Mouse (Mus musculus) forebrain, embryonic 15.5 days (tissue): ENCODE results near the gene Cop1. TPM values are rescaled to one million over a fixed set of nuclear protein-coding genes. Genes with fewer than 3 reads are reported as not detected.

ENCODE experiments used
- ATAC-seq: fragments of 200-750 bp; cut with Nextera tagmentation; replicated peaks from 2 replicates; pipeline ENCODE4 v1.8.0; 2017; ENCODE audit warnings: mild to moderate bottlenecking, moderate TSS enrichment, moderate library complexity
- H3K27ac ChIP-seq: fragments of 300-500 bp; sonication (generic); replicated peaks from 2 replicates; pipeline ENCODE4 v1.5.1; 2015; ENCODE audit warnings: mild to moderate bottlenecking, inconsistent platforms
- H3K27me3 ChIP-seq: fragments of 300-500 bp; sonication (generic); 2 replicates; pipeline ENCODE4 v1.6.1; 2015; ENCODE audit warnings: inconsistent platforms
- H3K36me3 ChIP-seq: fragments of 300-500 bp; sonication (generic); 2 replicates; pipeline ENCODE4 v1.6.1; 2015; ENCODE audit warnings: mild to moderate bottlenecking, inconsistent platforms
- H3K4me1 ChIP-seq: fragments of 300-500 bp; sonication (generic); 2 replicates; pipeline ENCODE4 v1.6.1; 2015; ENCODE audit warnings: inconsistent platforms
- H3K4me2 ChIP-seq: fragments of 300-500 bp; sonication (generic); replicated peaks from 2 replicates; pipeline ENCODE4 v1.6.1; 2015; ENCODE audit warnings: mild to moderate bottlenecking, inconsistent platforms
- H3K4me3 ChIP-seq: fragments of 300-500 bp; sonication (generic); 2 replicates; pipeline ENCODE4 v1.5.1; 2015; ENCODE audit warnings: mild to moderate bottlenecking, inconsistent platforms
- H3K9ac ChIP-seq: fragments of 300-500 bp; sonication (generic); replicated peaks from 2 replicates; pipeline ENCODE4 v1.6.1; 2015; ENCODE audit warnings: mild to moderate bottlenecking, inconsistent platforms
- H3K9me3 ChIP-seq: fragments of 300-500 bp; sonication (generic); 2 replicates; pipeline ENCODE4 v1.6.1; 2016; ENCODE audit warnings: inconsistent platforms
- WGBS: fragments of 180-500 bp; shearing (Covaris S2); methylation state at CpG from one replicate; pipeline ENCODE4 v1.1.7; 2015; ENCODE audit warnings: mixed read lengths; 5-methylcytosine and 5-hydroxymethylcytosine counted together
- polyA plus RNA-seq: library from polyadenylated mRNA; unstranded; fragments of >200 nt; fragmentation: Nextera tagmentation; extraction: Ambion mirVana; gene quantifications from 2 replicates; pipeline ENCODE4 v1.2.1, GENCODE M21; 2015

The Cop1 gene
- polyA plus RNA-seq, 1 experiment from 2014 or later = 97.0 TPM

GRCm38 (mm10) chr1:159301418-159302082 lies 69.4 kb downstream of the Cop1 start:
- no peak for ATAC-seq
- Histone ChIP-seq H3K27me3 (no peaks in the 10 kb centered on the region), H3K36me3 (no peaks in the 10 kb centered on the region), H3K4me2 (no peak overlapping the region), H3K27ac (no peak overlapping the region), H3K4me1 (no peaks in the 10 kb centered on the region), H3K4me3 (no peak overlapping the region), H3K9me3 (no peaks in the 10 kb centered on the region), H3K9ac (no peak overlapping the region)
- WGBS = 96% methylated on average over 7 of the region's 7 CpGs

- Histone ChIP-seq H3K4me3 (no peak overlapping the region), H3K4me1 (no peaks in the 10 kb centered on the region), H3K27ac (no peak overlapping the region), H3K4me2 (no peak overlapping the region), H3K9me3 (no peaks in the 10 kb centered on the region), H3K27me3 (no peaks in the 10 kb centered on the region), H3K9ac (no peak overlapping the region), H3K36me3 (0 out of 2 replicates have a peak, but pooled peaks cover 9% of the 10 kb centered on the region)
- whole genome bisulfite sequencing = 76% methylated on average over 2 of the region's 2 CpGs
- ATAC-seq = no peak
These were observed 81.5 kb downstream of the Cop1 start for GRCm38 (mm10) chr1:159313625-159314024.

DNA sequence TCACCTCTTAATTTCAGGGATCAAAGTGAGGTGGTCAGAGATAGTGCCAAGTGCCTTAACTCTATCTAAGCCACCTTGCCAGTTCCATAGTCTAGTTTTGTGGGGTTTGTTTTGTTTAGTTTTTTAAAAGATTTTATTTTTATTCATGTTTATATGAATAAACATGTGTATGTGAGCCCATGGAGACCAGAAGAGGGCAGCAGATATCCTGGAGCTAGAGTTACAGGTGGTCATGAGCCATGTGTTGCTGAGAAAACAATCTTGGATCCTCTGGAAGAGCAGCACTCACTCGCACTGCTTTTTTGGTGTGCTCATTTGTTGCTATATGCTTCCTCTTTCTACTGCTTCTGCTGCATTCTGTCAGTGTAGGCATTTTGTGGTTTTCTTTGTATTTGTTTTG lies 90.5 kb downstream of the Cop1 start:
- Histone ChIP-seq H3K4me3 (no peak overlapping the region), H3K4me1 (peaks cover 3% of the 10 kb centered on the region; the same call in 1 of the 2 replicates), H3K9me3 (no peaks in the 10 kb centered on the region), H3K36me3 (peaks cover 7% of the 10 kb centered on the region), H3K27ac (no peak overlapping the region), H3K9ac (no peak overlapping the region), H3K27me3 (no peaks in the 10 kb centered on the region), H3K4me2 (no peak overlapping the region)
- ATAC-seq = no peak
- 81% methylated on average over 1 of the region's 1 CpGs for WGBS

DNA sequence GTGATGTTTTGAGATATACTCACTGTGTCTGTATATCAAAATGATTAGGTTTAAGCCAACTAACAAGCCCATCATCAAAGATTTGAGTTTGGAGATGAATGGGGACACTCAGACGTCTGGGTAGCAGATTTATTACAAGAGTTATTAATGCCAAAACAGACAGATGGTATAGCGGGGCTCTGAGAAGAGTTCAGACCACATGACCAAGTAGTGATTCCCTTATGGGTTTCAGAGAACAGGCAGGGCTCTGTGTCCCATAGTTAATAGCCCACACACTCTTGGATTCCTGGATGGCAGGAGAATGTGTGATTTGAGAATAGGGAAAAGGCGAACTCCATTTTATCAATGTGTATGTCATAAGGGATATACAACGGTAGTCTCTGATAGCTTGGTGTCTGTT lies 98.9 kb downstream of the Cop1 start:
- WGBS = 66% methylated on average over 4 of the region's 4 CpGs
- peak; percentile 61; the same call in 1 of the 2 replicates for ATAC-seq
- 0 out of 2 replicates have a peak, but pooled peaks cover 3% of the 10 kb centered on the region for H3K4me1 ChIP-seq

GRCm38 (mm10) chr1:159334157-159334556 lies 102.0 kb downstream of the Cop1 start:
- Histone ChIP-seq H3K4me2 (no peak overlapping the region), H3K9ac (no peak overlapping the region), H3K36me3 (peaks cover 27% of the 10 kb centered on the region), H3K9me3 (no peaks in the 10 kb centered on the region), H3K4me3 (no peak overlapping the region), H3K27ac (no peak overlapping the region), H3K4me1 (0 out of 2 replicates have a peak, but pooled peaks cover 3% of the 10 kb centered on the region), H3K27me3 (no peaks in the 10 kb centered on the region)
- 93% methylated on average over 4 of the region's 4 CpGs for WGBS
- no peak for ATAC-seq

More for the DNA sequence above, 98.9 kb downstream of the Cop1 start:
- H3K4me3 ChIP-seq = no peak overlapping the region
- H3K27ac ChIP-seq = no peak overlapping the region
- H3K27me3 ChIP-seq = no peaks in the 10 kb centered on the region
- no peaks in the 10 kb centered on the region for H3K9me3 ChIP-seq
- no peak overlapping the region for H3K4me2 ChIP-seq
- H3K9ac ChIP-seq = no peak overlapping the region
- H3K36me3 ChIP-seq = peaks cover 27% of the 10 kb centered on the region

DNA sequence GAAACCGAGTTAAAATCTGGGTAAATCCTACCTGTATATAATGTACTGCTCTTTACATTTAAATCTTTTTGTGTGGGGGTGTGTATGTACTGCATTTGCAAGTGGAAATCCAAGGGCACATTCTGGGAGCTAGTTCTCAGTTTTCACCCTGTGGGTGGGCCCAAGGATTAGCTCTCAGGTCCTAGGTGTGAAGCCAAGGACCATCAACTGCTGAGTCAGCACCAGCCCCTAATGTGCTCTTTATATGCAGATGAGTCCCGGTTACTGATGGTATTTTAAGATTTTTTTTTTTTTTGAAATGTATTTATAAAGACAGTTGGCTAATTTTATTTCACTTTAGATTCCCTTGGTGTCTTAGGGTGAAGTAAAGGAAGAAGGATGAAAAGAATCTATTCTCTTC lies 110.2 kb downstream of the Cop1 start:
- no peak overlapping the region for H3K4me2 ChIP-seq
- H3K9ac ChIP-seq = no peak overlapping the region
- no peak overlapping the region for H3K4me3 ChIP-seq
- no peaks in the 10 kb centered on the region for H3K9me3 ChIP-seq
- ATAC-seq = no peak
- peaks cover 32% of the 10 kb centered on the region for H3K36me3 ChIP-seq
- H3K27ac ChIP-seq = no peak overlapping the region
- H3K27me3 ChIP-seq = no peaks in the 10 kb centered on the region
- 83% methylated on average over 2 of the region's 2 CpGs for WGBS
- no peaks in the 10 kb centered on the region for H3K4me1 ChIP-seq

DNA sequence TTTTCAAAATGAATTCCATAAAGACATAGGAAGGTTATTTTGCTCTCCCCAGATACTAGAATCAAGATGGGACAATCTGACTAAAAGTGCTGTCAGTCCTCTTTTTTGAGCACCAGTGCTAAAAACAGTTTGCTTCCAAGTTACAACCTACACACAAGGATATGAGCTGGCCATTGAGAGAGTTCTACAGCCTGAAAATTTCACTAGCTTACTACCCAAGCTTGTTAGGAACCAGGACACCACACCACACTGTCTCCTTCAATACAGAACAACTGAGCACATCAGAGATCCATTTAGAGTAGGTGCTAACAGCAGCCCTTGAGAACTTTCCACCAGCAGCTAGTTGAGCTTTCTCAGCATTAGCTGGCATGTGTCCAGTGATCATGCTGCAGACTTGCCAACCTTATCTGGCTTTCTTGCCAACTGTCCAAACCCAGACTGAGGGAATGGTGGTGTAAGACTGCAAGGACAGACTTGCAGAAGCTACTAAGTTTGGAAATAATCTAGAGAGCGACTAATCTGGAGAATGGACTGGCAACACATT lies 123.0 kb downstream of the Cop1 start:
- Histone ChIP-seq H3K9me3 (no peaks in the 10 kb centered on the region), H3K4me1 (no peaks in the 10 kb centered on the region), H3K36me3 (peaks cover 4% of the 10 kb centered on the region; the same call in 1 of the 2 replicates), H3K4me3 (no peak overlapping the region), H3K9ac (no peak overlapping the region), H3K27ac (no peak overlapping the region), H3K27me3 (no peaks in the 10 kb centered on the region), H3K4me2 (no peak overlapping the region)
- ATAC-seq = no peak
- WGBS = 96% methylated on average over 1 of the region's 1 CpGs

GRCm38 (mm10) chr1:159358713-159359112 lies 126.6 kb downstream of the Cop1 start:
- H3K9ac ChIP-seq = no peak overlapping the region
- 70% methylated on average over 5 of the region's 5 CpGs for WGBS
- H3K4me3 ChIP-seq = no peak overlapping the region
- no peak overlapping the region for H3K27ac ChIP-seq
- H3K4me1 ChIP-seq = no peaks in the 10 kb centered on the region
- no peaks in the 10 kb centered on the region for H3K27me3 ChIP-seq
- H3K36me3 ChIP-seq = peaks cover 4% of the 10 kb centered on the region; the same call in 1 of the 2 replicates
- no peak for ATAC-seq
- no peak overlapping the region for H3K4me2 ChIP-seq
- H3K9me3 ChIP-seq = no peaks in the 10 kb centered on the region

DNA sequence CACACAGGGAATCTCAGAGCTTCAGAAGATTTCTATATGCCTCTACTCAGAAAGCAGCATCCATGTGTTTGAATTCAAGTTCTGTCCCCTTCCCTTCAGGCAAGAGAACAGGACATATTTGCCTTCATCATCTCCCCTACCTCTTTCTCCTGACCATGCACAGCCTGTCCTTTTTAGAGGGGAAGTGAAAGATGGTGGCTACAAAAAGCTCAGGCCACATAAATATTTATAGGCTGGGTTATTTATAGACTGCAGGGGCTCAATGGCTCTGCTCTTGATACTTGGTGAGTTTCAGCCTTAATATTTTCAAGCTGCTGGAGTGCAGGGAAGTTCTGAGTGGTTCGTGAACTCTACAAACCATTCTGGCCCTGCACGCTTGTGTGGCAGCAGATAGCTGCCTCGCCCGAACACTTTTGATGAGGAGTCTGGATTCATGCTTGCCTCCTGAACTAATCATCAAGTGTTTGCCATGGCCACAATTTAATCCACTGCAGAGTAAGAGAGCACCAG lies 139.8 kb downstream of the Cop1 start:
- WGBS = 85% methylated on average over 4 of the region's 4 CpGs

DNA sequence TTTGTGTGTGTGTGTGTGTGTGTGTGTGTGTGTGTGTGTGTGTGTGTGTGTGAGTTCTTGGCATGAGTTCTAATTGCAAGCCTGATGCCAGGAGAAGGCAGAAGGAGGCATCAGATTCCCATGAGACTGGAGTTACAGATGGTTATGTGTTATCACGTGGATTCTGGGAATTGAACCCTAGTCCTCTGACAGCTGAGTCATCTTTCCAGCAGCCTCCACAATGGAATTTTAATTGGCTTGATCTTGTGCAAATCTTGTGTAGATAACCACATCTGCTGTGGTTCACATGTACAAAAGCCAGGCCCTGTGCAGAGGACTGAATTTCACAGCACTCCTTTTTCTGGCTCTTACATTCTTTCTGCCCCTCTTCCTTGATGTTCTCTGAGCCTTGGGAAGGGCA lies 150.1 kb downstream of the Cop1 start:
- no peaks in the 10 kb centered on the region for H3K27me3 ChIP-seq
- no peak overlapping the region for H3K9ac ChIP-seq
- 58% methylated on average over 1 of the region's 1 CpGs for WGBS
- H3K27ac ChIP-seq = no peak overlapping the region
- H3K4me2 ChIP-seq = no peak overlapping the region
- H3K36me3 ChIP-seq = no peaks in the 10 kb centered on the region
- no peaks in the 10 kb centered on the region; the same call in 1 of the 2 replicates for H3K4me1 ChIP-seq
- H3K9me3 ChIP-seq = no peaks in the 10 kb centered on the region
- no peak overlapping the region for H3K4me3 ChIP-seq
- ATAC-seq = no peak

More for the DNA sequence above, 139.8 kb downstream of the Cop1 start:
- no peak for ATAC-seq
- Histone ChIP-seq H3K36me3 (no peaks in the 10 kb centered on the region), H3K9ac (no peak overlapping the region), H3K4me3 (no peak overlapping the region), H3K27me3 (no peaks in the 10 kb centered on the region), H3K27ac (no peak overlapping the region), H3K9me3 (no peaks in the 10 kb centered on the region), H3K4me1 (no peaks in the 10 kb centered on the region), H3K4me2 (no peak overlapping the region)

GRCm38 (mm10) chr1:159382916-159383315 lies 150.8 kb downstream of the Cop1 start:
- no peak overlapping the region for H3K27ac ChIP-seq
- H3K4me3 ChIP-seq = no peak overlapping the region
- no peak overlapping the region for H3K4me2 ChIP-seq
- no peaks in the 10 kb centered on the region for H3K27me3 ChIP-seq
- no peak for ATAC-seq
- H3K36me3 ChIP-seq = no peaks in the 10 kb centered on the region
- H3K4me1 ChIP-seq = no peaks in the 10 kb centered on the region; the same call in 1 of the 2 replicates
- 87% methylated on average over 2 of the region's 2 CpGs for WGBS
- H3K9ac ChIP-seq = no peak overlapping the region
- H3K9me3 ChIP-seq = no peaks in the 10 kb centered on the region

- Histone ChIP-seq H3K27me3 (no peaks in the 10 kb centered on the region), H3K27ac (no peak overlapping the region), H3K9ac (no peak overlapping the region), H3K4me1 (peaks cover 6% of the 10 kb centered on the region), H3K9me3 (no peaks in the 10 kb centered on the region), H3K4me3 (no peak overlapping the region), H3K4me2 (no peak overlapping the region), H3K36me3 (no peaks in the 10 kb centered on the region)
- 52% methylated on average over 5 of the region's 5 CpGs for WGBS
- peak; percentile 51; the same call in 1 of the 2 replicates for ATAC-seq
These were observed 154.3 kb downstream of the Cop1 start for GRCm38 (mm10) chr1:159386458-159386857.
